Mouse (Mus musculus): ENCODE data around the gene Cirbp.

The Cirbp gene

GRCm38 (mm10) chr10:80150226-80151210, 15.3 kb upstream of the Cirbp start:
- DNase-seq (ENCODE audit: low read depth, low spot score): peak; percentile 38

- peak; percentile 70 for DNase-seq (ENCODE audit: low read depth, low spot score)
These were observed 14.4 kb upstream of the Cirbp start for GRCm38 (mm10) chr10:80151211-80152034.

- DNase-seq (ENCODE audit: low read depth, low spot score): peak; percentile 81
These were observed 13.5 kb upstream of the Cirbp start for GRCm38 (mm10) chr10:80152071-80152872.

DNA sequence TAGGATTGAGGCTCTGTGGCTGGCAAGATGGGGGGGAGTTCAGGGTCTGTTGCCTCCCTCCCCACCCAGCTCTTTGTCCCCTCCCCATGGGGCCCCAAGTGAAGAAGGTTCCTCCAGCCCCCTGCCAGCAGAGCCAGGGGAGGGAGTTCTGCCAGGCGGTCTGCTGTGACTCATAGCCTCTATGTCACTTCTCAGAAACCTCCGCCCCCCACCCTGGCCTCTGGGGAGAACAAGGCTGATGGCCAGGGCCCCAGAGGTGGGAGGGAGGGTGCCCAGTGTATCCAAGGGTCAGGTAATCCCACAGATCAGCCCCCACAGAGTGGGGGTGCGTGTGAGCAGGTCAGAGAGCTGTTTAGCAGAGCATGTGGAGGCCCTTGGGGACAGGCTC, 12.9 kb upstream of the Cirbp start:
- peak; percentile 73 for DNase-seq (ENCODE audit: low read depth, low spot score)

DNA sequence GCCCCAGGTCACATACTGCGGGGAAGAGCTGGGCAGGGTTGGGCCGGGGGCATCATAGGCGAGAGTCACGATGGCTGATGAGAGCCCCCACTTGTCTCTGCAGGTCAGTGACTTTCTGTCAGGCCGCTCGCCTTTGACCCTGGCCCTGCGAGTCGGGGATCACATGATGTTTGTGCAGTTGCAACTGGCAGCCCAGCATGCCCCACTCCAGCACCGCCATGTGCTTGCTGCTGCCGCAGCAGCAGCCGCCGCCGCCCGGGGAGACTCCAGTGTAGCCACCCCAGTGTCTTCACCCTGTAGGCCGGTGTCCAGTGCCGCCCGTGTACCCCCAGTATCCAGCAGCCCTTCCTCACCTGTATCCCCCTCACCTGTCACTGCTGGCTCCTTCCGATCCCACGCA, 12.1 kb upstream of the Cirbp start:
- DNase-seq (ENCODE audit: low read depth, low spot score): no peak

- no peak for DNase-seq (ENCODE audit: low read depth, low spot score)
These were observed 11.4 kb upstream of the Cirbp start for GRCm38 (mm10) chr10:80154384-80154783.

- no peak for DNase-seq (ENCODE audit: low read depth, low spot score)
These were observed 10.5 kb upstream of the Cirbp start for GRCm38 (mm10) chr10:80155277-80155676.

GRCm38 (mm10) chr10:80156002-80156751, 9.6 kb upstream of the Cirbp start:
- DNase-seq (ENCODE audit: low read depth, low spot score): peak; percentile 58

DNA sequence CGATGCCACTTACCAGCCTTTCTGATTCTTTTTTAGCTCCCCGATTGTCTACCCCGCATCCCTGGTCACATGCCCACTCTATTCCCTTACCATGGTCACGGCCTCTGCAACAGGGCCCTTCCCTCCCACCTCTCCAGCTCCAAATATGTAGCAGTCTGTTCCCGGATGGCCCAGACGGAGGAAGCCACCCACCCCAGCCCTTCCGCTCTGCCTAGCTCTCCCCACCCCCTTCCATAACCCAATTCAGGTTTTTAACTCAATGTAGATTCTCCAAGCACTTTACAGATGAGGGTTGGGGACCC, 9.1 kb upstream of the Cirbp start:
- DNase-seq (ENCODE audit: low read depth, low spot score): no peak

GRCm38 (mm10) chr10:80157141-80157929, 8.4 kb upstream of the Cirbp start:
- DNase-seq (ENCODE audit: low read depth, low spot score): no peak

DNA sequence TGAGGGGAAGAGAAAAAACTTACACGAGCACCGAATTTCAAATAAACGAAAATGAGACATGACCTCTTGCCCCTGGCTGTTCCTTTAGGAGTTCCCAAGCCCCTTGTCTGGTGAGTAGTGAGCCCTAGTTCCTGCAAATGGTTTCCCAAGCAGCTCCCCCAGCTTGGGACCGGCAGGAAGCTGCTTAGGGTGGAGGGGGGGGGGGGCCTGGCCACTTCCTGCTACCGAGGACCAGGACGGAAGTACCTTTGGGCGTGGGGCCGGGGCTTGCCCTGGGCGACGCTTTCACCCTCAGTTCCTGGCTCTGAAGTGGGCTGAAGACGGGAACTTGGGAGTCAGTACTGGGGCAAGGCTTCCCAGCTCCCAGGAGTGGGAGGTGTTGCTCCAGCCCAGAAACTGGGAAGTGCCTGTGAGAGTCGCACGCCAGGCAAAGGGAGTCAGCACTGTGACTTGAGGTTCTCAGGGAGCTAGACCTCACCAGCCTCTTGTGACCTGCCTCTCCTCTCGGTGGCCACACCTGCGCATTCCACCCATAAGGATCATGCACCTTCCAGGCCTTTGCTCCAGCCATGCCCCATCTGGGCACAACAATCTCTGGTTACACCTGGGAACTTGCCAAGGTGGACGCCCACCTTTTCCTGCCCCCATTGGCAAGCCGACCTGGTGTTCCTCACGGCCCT, 7.3 kb upstream of the Cirbp start:
- DNase-seq (ENCODE audit: low read depth, low spot score): peak; percentile 73

DNA sequence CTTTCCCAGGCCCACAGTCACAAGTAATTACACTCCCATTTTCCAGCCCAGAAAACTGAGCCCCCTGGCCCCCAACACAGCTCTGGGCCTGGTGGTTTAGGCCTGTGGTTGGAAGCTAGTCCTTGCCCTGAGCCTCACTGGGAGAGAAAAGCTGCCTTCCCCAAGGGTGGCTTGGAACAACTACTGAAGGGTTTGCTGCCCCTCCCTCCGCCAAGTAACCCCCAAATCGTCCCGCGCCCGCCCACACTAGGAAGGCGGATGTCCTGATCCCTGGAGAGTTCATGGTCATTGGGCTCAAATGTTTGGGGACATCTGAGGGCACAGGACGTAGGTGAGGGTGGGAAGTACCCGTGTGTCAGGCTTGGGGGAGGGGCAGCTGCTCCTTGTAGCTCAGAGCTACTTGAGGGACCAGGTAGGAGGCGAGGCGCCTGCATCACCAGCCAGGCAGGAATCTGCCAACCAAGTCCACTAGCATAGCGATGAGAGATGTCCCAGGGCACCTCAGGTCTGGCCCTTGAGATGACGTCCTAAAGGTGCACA, 6.7 kb upstream of the Cirbp start:
- DNase-seq (ENCODE audit: low read depth, low spot score): peak; percentile 68

- peak; percentile 97 for DNase-seq (ENCODE audit: low read depth, low spot score)
These were observed 6.0 kb upstream of the Cirbp start for GRCm38 (mm10) chr10:80159561-80160454.

- DNase-seq (ENCODE audit: low read depth, low spot score): peak; percentile 93
These were observed 5.1 kb upstream of the Cirbp start for GRCm38 (mm10) chr10:80160455-80161371.

- DNase-seq (ENCODE audit: low read depth, low spot score): peak; percentile 89
These were observed 4.1 kb upstream of the Cirbp start for GRCm38 (mm10) chr10:80161522-80162242.

GRCm38 (mm10) chr10:80162243-80162608, 3.6 kb upstream of the Cirbp start:
- DNase-seq (ENCODE audit: low read depth, low spot score): no peak

Data from 3T3-L1 (cell line).